Mouse (Mus musculus): ENCODE measurements around the gene Gm9573.

Gene Gm9573

GRCm38 (mm10) chr17:35594456-35594855 is 32.0 kb downstream of the Gm9573 start:
- DNase-seq (ENCODE audit: low spot score): no peak

GRCm38 (mm10) chr17:35593786-35594185 is 32.7 kb downstream of the Gm9573 start:
- DNase-seq (ENCODE audit: low spot score): no peak

GRCm38 (mm10) chr17:35592131-35592530 is 34.3 kb downstream of the Gm9573 start:
- no peak for DNase-seq (ENCODE audit: low spot score)

GRCm38 (mm10) chr17:35591731-35592130 is 34.7 kb downstream of the Gm9573 start:
- DNase-seq (ENCODE audit: low spot score): no peak

- DNase-seq (ENCODE audit: low spot score): no peak
Measured at GRCm38 (mm10) chr17:35591219-35591578, 35.2 kb downstream of the Gm9573 start.

GRCm38 (mm10) chr17:35590410-35591218 is 35.8 kb downstream of the Gm9573 start:
- peak; percentile 53 for DNase-seq (ENCODE audit: low spot score)

GRCm38 (mm10) chr17:35588387-35588786 is 38.0 kb downstream of the Gm9573 start:
- DNase-seq (ENCODE audit: low spot score): no peak

- no peak for DNase-seq (ENCODE audit: low spot score)
Measured at GRCm38 (mm10) chr17:35587291-35587690, 39.1 kb downstream of the Gm9573 start.

GRCm38 (mm10) chr17:35584330-35584937 is 42.0 kb downstream of the Gm9573 start:
- no peak for DNase-seq (ENCODE audit: low spot score)

GRCm38 (mm10) chr17:35582900-35583299 is 43.5 kb downstream of the Gm9573 start:
- DNase-seq (ENCODE audit: low spot score): no peak

GRCm38 (mm10) chr17:35578211-35578610 is 48.2 kb downstream of the Gm9573 start:
- DNase-seq (ENCODE audit: low spot score): peak; percentile 62

GRCm38 (mm10) chr17:35571477-35571876 is 55.0 kb downstream of the Gm9573 start:
- no peak for DNase-seq (ENCODE audit: low spot score)

- no peak for DNase-seq (ENCODE audit: low spot score)
Measured at GRCm38 (mm10) chr17:35570836-35571235, 55.6 kb downstream of the Gm9573 start.

GRCm38 (mm10) chr17:35569091-35569944 is 57.1 kb downstream of the Gm9573 start:
- DNase-seq (ENCODE audit: low spot score): no peak
